Mouse (Mus musculus): ENCODE results near the gene Tead2.
A peak's percentile ranks its signal among the peaks of the same experiment; 100 is the strongest.

Tead2 gene

GRCm38 (mm10) chr7:45191803-45192363, 23.7 kb upstream of the Tead2 start:
- no peak for DNase-seq (ENCODE audit: low spot score in 2 of 2)

DNA sequence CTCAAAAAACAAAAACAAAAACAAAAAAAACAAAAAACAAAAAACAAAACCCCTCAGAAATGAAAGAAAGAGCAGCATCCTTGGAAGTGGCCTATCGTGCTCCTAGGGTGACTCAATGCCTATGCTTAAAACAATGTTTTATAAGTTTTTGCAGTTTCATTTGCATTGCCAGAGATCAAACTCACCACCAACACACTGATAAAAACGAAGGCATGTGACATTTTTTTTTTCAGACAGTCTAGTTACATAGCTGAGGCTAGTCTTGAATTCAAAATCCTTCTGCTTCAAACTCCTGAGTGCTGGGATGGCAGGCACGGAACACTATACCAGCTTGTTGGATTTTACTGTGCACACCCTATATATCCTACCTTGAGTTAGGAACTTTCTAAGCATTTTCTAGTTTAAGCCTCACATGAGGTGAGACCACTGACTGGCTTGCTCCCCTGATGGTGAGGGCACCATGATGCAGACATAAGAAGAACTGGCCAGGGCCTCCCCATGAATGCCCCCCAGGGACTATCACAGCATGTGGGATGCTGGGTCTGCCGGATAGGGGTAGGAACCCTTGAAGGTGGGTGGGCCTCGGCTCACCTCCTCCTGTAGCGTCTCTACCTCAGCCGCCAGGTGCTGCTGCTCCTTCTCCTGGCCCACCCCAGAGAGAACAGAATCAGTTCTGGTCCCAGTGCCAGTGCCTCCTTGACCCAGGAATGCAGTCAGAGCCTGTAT, 22.8 kb upstream of the Tead2 start:
- DNase-seq (ENCODE audit: low spot score in 2 of 2): no peak

GRCm38 (mm10) chr7:45193406-45193805, 22.1 kb upstream of the Tead2 start:
- no peak for DNase-seq (ENCODE audit: low spot score in 2 of 2)

- DNase-seq (ENCODE audit: low spot score in 2 of 2): no peak
These were observed 21.4 kb upstream of the Tead2 start for GRCm38 (mm10) chr7:45193871-45194785.

- DNase-seq (ENCODE audit: low spot score in 2 of 2): no peak
These were observed 20.0 kb upstream of the Tead2 start for GRCm38 (mm10) chr7:45195341-45196175.

- no peak for DNase-seq (ENCODE audit: low spot score in 2 of 2)
These were observed 19.4 kb upstream of the Tead2 start for GRCm38 (mm10) chr7:45196176-45196535.

- DNase-seq (ENCODE audit: low spot score in 2 of 2): no peak
These were observed 18.6 kb upstream of the Tead2 start for GRCm38 (mm10) chr7:45196994-45197393.

DNA sequence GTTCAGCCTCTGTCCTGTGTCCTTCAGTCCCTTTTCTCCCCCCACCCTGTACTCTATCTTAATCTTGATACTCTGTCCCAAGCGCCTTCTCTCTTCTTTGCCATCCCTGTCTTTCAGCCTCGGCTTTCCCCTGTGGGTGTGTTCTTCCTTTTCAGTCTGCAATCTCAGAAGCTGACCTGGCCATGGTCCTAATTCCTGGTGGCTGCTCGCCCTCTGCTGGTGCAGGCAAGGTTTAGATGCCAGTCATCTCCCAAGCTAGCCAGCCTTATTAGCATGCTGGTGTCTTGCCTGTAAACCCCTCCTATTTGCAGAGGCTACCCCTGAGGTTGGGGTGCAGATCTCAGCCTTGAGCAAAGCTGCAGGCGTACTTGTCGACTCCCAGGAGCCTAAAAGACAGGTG, 17.1 kb upstream of the Tead2 start:
- DNase-seq (ENCODE audit: low spot score in 2 of 2): peak; percentile 63 to 78

GRCm38 (mm10) chr7:45198961-45199360, 16.6 kb upstream of the Tead2 start:
- DNase-seq (ENCODE audit: low spot score in 2 of 2): peak; percentile 53 to 65

DNA sequence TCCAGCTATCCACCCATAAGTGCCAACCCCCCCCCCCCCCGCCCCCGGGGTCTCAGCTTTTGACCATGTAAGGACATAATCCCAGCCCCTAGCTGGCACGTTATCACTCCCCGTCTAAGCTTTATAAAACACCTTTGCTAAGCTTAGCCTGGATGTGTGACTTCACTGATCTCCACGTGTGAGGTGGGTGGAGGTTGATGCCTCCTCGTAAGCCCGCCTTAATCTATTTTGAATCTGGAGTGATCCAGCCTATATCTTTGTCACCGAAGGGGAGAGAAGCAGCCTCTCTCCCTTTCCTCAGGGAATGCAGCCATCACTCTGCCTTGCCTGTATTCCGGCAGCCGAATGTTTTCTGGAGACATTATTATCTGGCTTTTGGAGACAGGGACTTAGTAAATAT, 12.9 kb upstream of the Tead2 start:
- DNase-seq (ENCODE audit: low spot score in 2 of 2): peak in 1 of 2 experiments; percentile 53

DNA sequence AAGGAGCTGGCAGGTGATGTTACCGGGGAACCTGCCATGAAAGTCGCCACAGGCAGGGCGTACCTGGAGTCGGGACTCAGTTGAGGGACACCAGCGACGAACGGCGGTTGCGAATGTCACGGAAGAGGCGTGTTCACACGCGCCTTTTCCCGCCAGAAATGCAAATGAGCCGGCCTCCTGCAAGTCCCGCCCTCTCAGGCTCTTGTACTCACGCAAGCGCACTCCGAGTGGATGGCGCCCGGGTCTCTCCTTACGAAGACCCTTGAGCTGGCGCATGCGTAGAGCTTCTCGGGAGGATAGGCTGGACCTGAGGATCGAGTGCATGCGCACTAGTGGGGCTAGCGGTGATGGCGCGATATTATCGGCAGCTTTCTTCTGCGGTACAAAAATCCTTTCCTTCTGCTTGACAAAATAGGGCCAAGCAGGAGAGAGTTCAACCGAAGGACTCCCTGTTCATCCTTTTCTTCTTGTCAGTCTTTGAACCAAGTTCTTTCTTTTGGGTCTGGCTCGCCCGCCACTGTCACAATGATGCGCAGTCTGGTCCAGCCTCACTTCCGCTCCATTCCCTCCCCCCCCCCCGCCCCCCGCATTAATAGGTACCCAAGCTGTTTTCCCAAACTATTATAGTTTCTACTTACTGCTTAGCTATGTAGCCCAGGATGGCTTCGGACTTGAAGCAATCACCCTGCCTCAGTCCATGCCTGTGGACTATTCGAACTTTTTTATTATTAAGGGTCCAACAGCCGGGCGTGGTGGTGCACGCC, 11.0 kb upstream of the Tead2 start, which contains the start of gene Ccdc155:
TSS of gene Ccdc155 (minus strand) at position 513 of the 764 bp plus-strand sequence.
- DNase-seq (ENCODE audit: low spot score in 2 of 2): peak; percentile 91 to 93

- DNase-seq (ENCODE audit: low spot score in 2 of 2): no peak
These were observed 7.3 kb upstream of the Tead2 start for GRCm38 (mm10) chr7:45208260-45208659.

GRCm38 (mm10) chr7:45211070-45211469, 4.5 kb upstream of the Tead2 start:
- DNase-seq (ENCODE audit: low spot score in 2 of 2): no peak

DNA sequence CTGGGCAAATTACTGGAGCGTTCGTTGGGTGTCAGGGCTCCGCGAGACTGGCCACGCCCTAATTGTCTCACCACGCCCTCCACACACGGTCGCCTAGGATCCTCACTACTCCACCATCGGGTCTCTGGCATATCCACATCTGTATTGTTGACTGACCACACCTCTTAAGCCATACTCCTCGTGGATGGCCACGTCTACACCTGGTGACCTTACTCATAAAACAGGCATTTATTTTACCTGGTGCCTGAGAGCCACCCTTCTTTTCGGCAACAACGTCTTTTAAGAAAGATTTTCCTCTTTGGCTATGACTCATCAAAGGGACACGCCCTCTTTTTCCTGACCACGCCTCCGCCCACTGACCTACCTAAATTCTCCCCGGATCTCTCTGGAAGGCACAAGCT, 3.7 kb upstream of the Tead2 start, which contains the start of gene Dkkl1:
TSS of gene Dkkl1 (minus strand) at position 297 of the 401 bp plus-strand sequence.
- no peak for DNase-seq (ENCODE audit: low spot score in 2 of 2)

DNA sequence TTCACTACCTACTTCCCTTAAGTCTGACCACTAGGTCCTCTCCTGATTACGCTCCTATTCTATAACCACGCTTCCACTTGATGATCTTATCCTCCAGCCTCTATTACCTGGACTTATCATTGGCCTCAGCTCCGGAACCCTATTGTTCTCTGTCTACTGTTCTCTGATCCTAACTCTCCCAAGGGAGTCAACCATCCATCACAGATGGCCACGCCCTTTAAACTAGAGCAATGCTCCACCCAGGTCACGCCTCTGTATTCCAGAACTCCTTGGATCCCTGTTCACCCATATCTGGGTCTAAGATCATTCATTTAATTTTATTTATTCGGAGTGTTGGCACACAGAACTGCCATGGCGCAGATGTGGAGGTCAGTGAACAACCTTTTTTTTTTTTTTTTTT, 3.2 kb upstream of the Tead2 start:
- no peak for DNase-seq (ENCODE audit: low spot score in 2 of 2)

DNA sequence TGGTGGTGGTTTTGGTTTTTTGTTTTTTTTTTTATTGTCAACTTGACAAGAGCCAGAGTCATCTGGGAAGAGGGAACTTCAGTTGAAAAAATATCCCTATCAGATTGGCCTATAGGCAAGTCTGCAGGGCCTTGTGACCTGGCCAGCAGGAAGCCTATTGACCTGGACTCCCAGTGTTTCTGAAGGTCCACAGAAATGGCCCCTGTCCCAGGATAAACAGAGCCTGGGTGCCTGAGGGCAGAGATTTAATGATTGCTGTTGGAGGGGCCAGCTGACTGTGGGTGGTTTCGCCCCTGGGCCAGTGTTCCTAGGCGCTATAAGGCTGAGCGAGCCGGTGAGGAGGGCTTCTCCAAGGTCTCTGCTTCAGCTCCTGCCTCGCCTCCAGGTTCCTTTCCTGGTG, 1.8 kb upstream of the Tead2 start:
- DNase-seq (ENCODE audit: low spot score in 2 of 2): no peak

- no peak for DNase-seq (ENCODE audit: low spot score in 2 of 2)
These were observed 1.1 kb downstream of the Tead2 start for GRCm38 (mm10) chr7:45216442-45217183.

DNA sequence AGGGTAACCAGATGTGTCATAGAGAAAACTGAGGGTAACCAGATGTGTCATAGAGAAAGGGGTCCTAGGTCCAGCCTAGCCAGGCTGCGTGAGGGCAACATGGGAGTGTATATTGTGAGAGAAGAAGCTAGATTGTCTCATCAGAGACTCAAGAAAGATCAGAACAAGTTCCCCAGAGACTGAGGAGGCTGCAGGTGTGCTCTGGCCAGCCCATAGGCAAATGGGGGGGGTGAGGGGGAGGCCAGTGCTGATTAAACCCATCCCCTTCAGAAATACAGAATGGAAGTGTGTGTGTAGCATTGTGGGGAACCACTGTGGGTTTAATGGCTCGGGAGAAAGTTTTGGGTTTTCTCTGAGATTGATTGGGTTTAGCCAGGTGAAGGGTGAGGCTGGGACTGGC, 6.1 kb downstream of the Tead2 start:
- DNase-seq (ENCODE audit: low spot score in 2 of 2): no peak

DNA sequence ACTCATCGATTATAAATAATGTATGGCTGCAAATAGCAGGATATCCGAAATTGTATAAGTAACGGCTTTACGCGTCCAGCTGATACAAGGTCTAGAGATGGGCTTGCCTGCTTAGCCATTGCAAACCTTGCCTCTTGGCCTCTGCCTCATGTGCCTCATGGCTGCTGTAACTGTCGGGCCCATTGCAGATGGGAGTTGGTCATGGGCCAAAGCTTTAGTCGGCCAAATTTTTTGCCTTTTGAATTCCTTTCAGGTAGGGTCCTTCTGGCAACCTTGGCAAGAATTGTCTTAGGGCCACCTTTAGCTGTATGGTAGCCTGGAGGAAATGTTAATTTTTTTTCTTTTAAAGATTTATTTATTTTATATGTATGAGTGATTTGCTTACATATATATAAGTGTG, 9.3 kb downstream of the Tead2 start:
- DNase-seq (ENCODE audit: low spot score in 2 of 2): no peak

DNA sequence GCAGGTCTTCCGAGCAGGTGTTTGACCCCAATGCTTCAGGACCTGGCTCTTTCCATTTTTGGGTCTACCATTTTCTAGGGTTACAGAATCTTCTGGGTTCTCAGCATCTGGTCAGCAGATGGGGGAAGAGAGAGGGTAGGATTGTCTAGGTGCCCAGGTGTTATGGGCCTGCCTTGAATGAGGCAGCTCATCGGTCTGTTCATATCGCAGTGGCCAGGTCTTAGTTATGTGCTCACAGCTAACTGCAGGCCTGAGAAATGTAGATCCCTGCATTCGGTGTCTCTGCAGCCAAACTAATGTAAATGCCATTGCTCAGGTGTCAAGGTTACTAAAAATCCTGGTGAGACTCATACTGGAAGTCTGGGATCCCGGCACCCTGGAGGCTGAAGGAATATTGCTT, 10.9 kb downstream of the Tead2 start:
- no peak for DNase-seq (ENCODE audit: low spot score in 2 of 2)
